In genomic region chr6:3859942-3860586, GRCm38 (mm10) we compare ENCODE assay signal across 15 mouse cellular contexts.
"Had no signal": no experiment of that assay in that cellular context is flagged by ENCODE, and none has a peak within 500 bp of the region (broad histone marks: within the 10 kb centered on the region; RNA-seq: fewer than 3 reads in every experiment).

No protein-coding gene starts in this region.

- H3K27ac ChIP-seq: neural tube, embryonic 15.5 days; stomach, embryonic 15.5 days; stomach, postnatal 0 days had no signal

- H3K4me1 ChIP-seq: neural tube, embryonic 15.5 days; stomach, embryonic 15.5 days had no signal

- H3K9me3 ChIP-seq: neural tube, embryonic 15.5 days; stomach, embryonic 15.5 days had no signal

- DNase-seq: retina, postnatal 1 day; right cerebral cortex, adult 18-20 months; right cerebral cortex, postnatal 14 days; right cerebral cortex, postnatal 25 days; right cerebral cortex, postnatal 4 days; spleen, adult 18-20 months; thymus, adult 18-20 months; thymus, adult 2 months; thymus, postnatal 14 days; thymus, postnatal 25 days; thymus, postnatal 36 days; thymus, postnatal 4 days had no signal

- H3K27me3 ChIP-seq: neural tube, embryonic 15.5 days; stomach, embryonic 15.5 days had no signal

- H3K36me3 ChIP-seq: neural tube, embryonic 15.5 days; stomach, embryonic 15.5 days had no signal

- H3K9ac ChIP-seq: neural tube, embryonic 15.5 days; stomach, embryonic 15.5 days had no signal

- H3K4me2 ChIP-seq: neural tube, embryonic 15.5 days; stomach, embryonic 15.5 days had no signal

- H3K4me3 ChIP-seq: neural tube, embryonic 15.5 days; stomach, embryonic 15.5 days had no signal
